Mouse (Mus musculus): ENCODE data around the gene Pla2g5.
A peak's percentile ranks its signal among the peaks of the same experiment; 100 is the strongest.

- TF ChIP-seq EP300 (optimal IDR thresholded peaks at IDR 0.05) (no peak), CTCF (IDR thresholded peaks at IDR 0.05; ENCODE audit: low read depth) (peak; percentile 95)
These were observed 3.1 kb upstream of the Pla2g5 start for GRCm38 (mm10) chr4:138866413-138866812.

All from stomach, postnatal 0 days (tissue).